Mouse (Mus musculus) CH12.LX (cell line): ENCODE data around the gene Podxl. TPM values are rescaled to one million over a fixed set of nuclear protein-coding genes. Genes with fewer than 3 reads are reported as not detected.

Source experiments
- DNase-seq: peaks from one replicate; pipeline ENCODE4 v3.0.0-alpha.2; 2013; ENCODE audit errors: extremely low read depth
- H3K27ac ChIP-seq: 2 replicates; pipeline ENCODE4 v1.5.1; 2012; ENCODE audit warnings: low read depth, mild to moderate bottlenecking, control low read depth, moderate library complexity; ENCODE audit not compliant: insufficient read depth
- H3K27me3 ChIP-seq: replicated peaks from 2 replicates; pipeline ENCODE3; 2012; ENCODE audit warnings: inconsistent platforms
- H3K36me3 ChIP-seq, 2 experiments: replicated peaks in 1 of 2; 2 replicates each; pipeline versions ENCODE3 to v1.6.1; 2012; ENCODE audit warnings: inconsistent platforms in 1 of 2, low read length in 1 of 2, mild to moderate bottlenecking in 1 of 2, mixed read lengths in 1 of 2, moderate library complexity in 1 of 2; ENCODE audit not compliant: control insufficient read depth in 1 of 2, insufficient read depth in 1 of 2
- H3K4me1 ChIP-seq, 2 experiments: 2 replicates each; pipeline ENCODE4 v1.6.1; 2012; ENCODE audit warnings: inconsistent platforms in 1 of 2, moderate library complexity in 1 of 2; ENCODE audit not compliant: insufficient read depth in 2 of 2, control insufficient read depth in 1 of 2
- H3K4me2 ChIP-seq: 2 replicates; pipeline ENCODE4 v1.6.1; 2012; ENCODE audit warnings: low read depth, mild to moderate bottlenecking, control low read depth; ENCODE audit not compliant: poor library complexity, insufficient read depth, severe bottlenecking
- H3K4me3 ChIP-seq, 3 experiments: fragments of 150-350 bp in 1 of 3; sonication (generic) in 1 of 3; replicated peaks in 1 of 3; 2 replicates each; pipeline versions ENCODE3 to v1.5.1; 2011 to 2012; ENCODE audit warnings: low read depth in 2 of 3, low read length in 2 of 3, mild to moderate bottlenecking in 2 of 3, moderate library complexity in 2 of 3, control low read depth in 1 of 3, improper control_type of control experiment in 1 of 3, inconsistent platforms in 1 of 3, mixed read lengths in 1 of 3; ENCODE audit not compliant: poor library complexity in 1 of 3
- H3K79me2 ChIP-seq: replicated peaks from 2 replicates; pipeline ENCODE4 v1.6.1; 2012; ENCODE audit warnings: mild to moderate bottlenecking, moderate library complexity; ENCODE audit not compliant: control insufficient read depth, poor library complexity, insufficient read depth, severe bottlenecking; ENCODE audit errors: extremely low read depth
- H3K9ac ChIP-seq: 2 replicates; pipeline ENCODE4 v1.6.1; 2012; ENCODE audit warnings: low read depth, mild to moderate bottlenecking, control low read depth, moderate library complexity; ENCODE audit not compliant: insufficient read depth
- H3K9me3 ChIP-seq: replicated peaks from 2 replicates; pipeline ENCODE3; 2012; ENCODE audit warnings: low read length, inconsistent platforms, mixed read lengths
- BHLHE40 ChIP-seq: IDR thresholded peaks from 2 replicates; pipeline ENCODE4 v1.6.1; 2011; ENCODE audit warnings: mild to moderate bottlenecking, low read depth, low read length, improper control_type of control experiment
- E2F4 ChIP-seq: IDR thresholded peaks from 2 replicates; pipeline ENCODE4 v1.6.1; 2011; ENCODE audit warnings: low read depth, low read length, improper control_type of control experiment; ENCODE audit not compliant: insufficient replicate concordance
- EP300 ChIP-seq: IDR thresholded peaks from 2 replicates; pipeline ENCODE4 v1.6.1; 2011; ENCODE audit warnings: low read length, improper control_type of control experiment
- ETS1 ChIP-seq: conservative IDR thresholded peaks from 2 replicates; pipeline ENCODE4 v1.6.1; 2012; ENCODE audit warnings: low read depth, mild to moderate bottlenecking, inconsistent platforms, low read length, improper control_type of control experiment, moderate library complexity
- HCFC1 ChIP-seq: IDR thresholded peaks from 2 replicates; pipeline ENCODE4 v1.6.1; 2012; ENCODE audit warnings: low read depth, mild to moderate bottlenecking, inconsistent platforms, low read length, improper control_type of control experiment
- JUN ChIP-seq: IDR thresholded peaks from 2 replicates; pipeline ENCODE4 v1.6.1; 2011; ENCODE audit warnings: low read depth, mild to moderate bottlenecking, low read length, improper control_type of control experiment, moderate library complexity; ENCODE audit not compliant: insufficient read depth
- JUND ChIP-seq: conservative IDR thresholded peaks from 2 replicates; pipeline ENCODE4 v1.6.1; 2011; ENCODE audit warnings: low read depth, low read length, improper control_type of control experiment
- MAFK ChIP-seq: IDR thresholded peaks from 2 replicates; pipeline ENCODE4 v1.6.1; 2011; ENCODE audit warnings: low read length, improper control_type of control experiment; ENCODE audit not compliant: insufficient replicate concordance
- MAX ChIP-seq: IDR thresholded peaks from 2 replicates; pipeline ENCODE4 v1.6.1; 2011; ENCODE audit warnings: low read length, improper control_type of control experiment
- MAZ ChIP-seq: IDR thresholded peaks from 2 replicates; pipeline ENCODE4 v1.6.1; 2012; ENCODE audit warnings: low read depth, mild to moderate bottlenecking, inconsistent platforms, low read length, improper control_type of control experiment, moderate library complexity
- MEF2A ChIP-seq: IDR thresholded peaks from 2 replicates; pipeline ENCODE4 v1.6.1; 2014; ENCODE audit warnings: low read depth, mild to moderate bottlenecking, inconsistent platforms, low read length, improper control_type of control experiment, borderline replicate concordance
- NRF1 ChIP-seq: IDR thresholded peaks from 2 replicates; pipeline ENCODE4 v1.6.1; 2014; ENCODE audit warnings: low read depth, mild to moderate bottlenecking, inconsistent platforms, low read length, improper control_type of control experiment, moderate library complexity
- PAX5 ChIP-seq: IDR thresholded peaks from 2 replicates; pipeline ENCODE4 v1.6.1; 2012; ENCODE audit warnings: low read length, inconsistent platforms, mixed read lengths
- POLR2A ChIP-seq: IDR thresholded peaks from 2 replicates; pipeline ENCODE4 v1.6.1; 2011; ENCODE audit warnings: low read depth, mild to moderate bottlenecking, improper control_type of control experiment, low read length
- POLR2AphosphoS2 ChIP-seq: IDR thresholded peaks from 2 replicates; pipeline ENCODE4 v1.6.1; 2011; ENCODE audit warnings: low read depth, low read length, improper control_type of control experiment
- TBP ChIP-seq: conservative IDR thresholded peaks from 2 replicates; pipeline ENCODE4 v1.6.1; 2011; ENCODE audit warnings: low read depth, low read length, improper control_type of control experiment
- TCF12 ChIP-seq: IDR thresholded peaks from 2 replicates; pipeline ENCODE4 v1.6.1; 2014; ENCODE audit warnings: low read depth, mild to moderate bottlenecking, inconsistent platforms, low read length, improper control_type of control experiment
- USF1 ChIP-seq: IDR thresholded peaks from 2 replicates; pipeline ENCODE4 v1.6.1; 2014; ENCODE audit warnings: low read depth, mild to moderate bottlenecking, inconsistent platforms, low read length, improper control_type of control experiment
- USF2 ChIP-seq: conservative IDR thresholded peaks from 2 replicates; pipeline ENCODE4 v1.6.1; 2011; ENCODE audit warnings: low read depth, low read length, improper control_type of control experiment
- ZC3H11A ChIP-seq: IDR thresholded peaks from 2 replicates; pipeline ENCODE4 v1.6.1; 2012; ENCODE audit warnings: low read depth, mild to moderate bottlenecking, inconsistent platforms, low read length, improper control_type of control experiment
- ZMIZ1 ChIP-seq: IDR thresholded peaks from 2 replicates; pipeline ENCODE4 v1.6.1; 2012; ENCODE audit warnings: low read depth, mild to moderate bottlenecking, inconsistent platforms, low read length, improper control_type of control experiment
- ZNF384 ChIP-seq: IDR thresholded peaks from 2 replicates; pipeline ENCODE4 v1.6.1; 2012; ENCODE audit warnings: low read depth, low read length, improper control_type of control experiment, inconsistent platforms
- dilution Hi-C: fragments of 300-500 bp; cut with MboI; formaldehyde crosslinking; loops from 2 replicates; pipeline ENCODE4 v1.14.3; 2020; ENCODE audit warnings: low sequenced_read_pairs; ENCODE audit not compliant: extremely low pct_unique_long_range_greater_than_20kb, extremely low pct_ligation_motif_present
- in situ Hi-C: fragments of 300-500 bp; cut with MboI; formaldehyde crosslinking; loops from 3 replicates; pipeline ENCODE4 v1.14.3; 2019; ENCODE audit warnings: low sequenced_read_pairs, low pct_ligation_motif_present, low pct_unique_long_range_greater_than_20kb, mixed read lengths
- polyA plus RNA-seq: library from polyadenylated mRNA; unstranded; fragments of >175 nt; gene quantifications from 2 replicates; pipeline ENCODE4 v1.2.1, GENCODE M21; 2012; ENCODE audit warnings: low read depth; ENCODE audit not compliant: insufficient read length
- total RNA-seq, 2 experiments: library from RNA; depleted of rRNA; stranded (reverse); fragments of 300-350 nt in 1 of 2; fragments of >200 nt in 1 of 2; gene quantifications; 2 replicates each; pipeline ENCODE4 v1.2.3; 2012 to 2014

Gene Podxl
- total and polyA plus RNA-seq, 3 experiments: not detected

DNA sequence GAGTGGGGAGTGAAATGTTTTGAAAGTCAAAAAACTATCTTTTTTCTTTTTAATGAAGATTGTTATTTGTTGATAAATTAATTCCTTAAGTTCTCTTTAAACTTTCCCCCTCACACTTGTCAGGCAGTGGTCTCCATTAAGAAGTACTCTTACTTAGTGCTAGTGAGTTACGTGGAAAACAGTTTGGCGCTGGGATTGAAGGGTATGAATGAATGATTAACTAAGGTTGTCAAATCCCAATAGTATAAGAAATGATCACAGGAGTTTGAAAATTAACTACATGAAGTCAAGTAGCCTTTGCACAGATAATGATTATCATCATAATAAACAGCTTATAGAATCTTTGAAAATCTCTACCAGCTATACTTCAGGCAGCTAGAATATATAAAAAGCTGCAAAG lies 63.5 kb downstream of the Podxl start:
- no peak for DNase-seq
- Histone ChIP-seq H3K9me3 (no peaks in the 10 kb centered on the region), H3K4me1 (peaks cover 8 to 34% of the 10 kb centered on the region in 2 experiments), H3K36me3 (peaks cover 16 to 40% of the 10 kb centered on the region in 2 experiments), H3K79me2 (no peaks in the 10 kb centered on the region), H3K9ac (no peak overlapping the region), H3K4me3 (no peak overlapping the region), H3K4me2 (no peak overlapping the region), H3K27me3 (no peaks in the 10 kb centered on the region), H3K27ac (no peak overlapping the region)
- in situ Hi-C loops (no loop called here), dilution Hi-C loops (no loop called here)
- TF ChIP-seq E2F4 (no peak), ETS1 (no peak), USF2 (no peak), POLR2AphosphoS2 (no peak), POLR2A (no peak), MEF2A (no peak), BHLHE40 (no peak), MAX (no peak), JUND (no peak), NRF1 (no peak), TBP (no peak), ZC3H11A (no peak), JUN (no peak), USF1 (no peak), MAZ (no peak), TCF12 (no peak), ZNF384 (no peak), MAFK (no peak)

GRCm38 (mm10) chr6:31499836-31500235 lies 63.9 kb downstream of the Podxl start:
- Histone ChIP-seq H3K36me3 (peaks cover 16 to 38% of the 10 kb centered on the region in 2 experiments), H3K4me3 (no peak overlapping the region), H3K4me1 (peaks cover 9 to 39% of the 10 kb centered on the region in 2 experiments), H3K79me2 (no peaks in the 10 kb centered on the region), H3K27me3 (no peaks in the 10 kb centered on the region), H3K4me2 (no peak overlapping the region), H3K9me3 (no peaks in the 10 kb centered on the region), H3K27ac (no peak overlapping the region), H3K9ac (no peak overlapping the region)
- DNase-seq: no peak
- dilution Hi-C loops: no loop called here
- TF ChIP-seq MAZ: no peak
- no peak for TF ChIP-seq POLR2A
- TF ChIP-seq TBP: no peak
- no peak for TF ChIP-seq MAFK
- no peak for TF ChIP-seq EP300
- no peak for TF ChIP-seq ZC3H11A
- TF ChIP-seq JUND: no peak
- no peak for TF ChIP-seq JUN
- TF ChIP-seq HCFC1: no peak
- no peak for TF ChIP-seq E2F4
- TF ChIP-seq MAX: no peak
- TF ChIP-seq POLR2AphosphoS2: no peak
- TF ChIP-seq PAX5: no peak
- TF ChIP-seq USF1: no peak
- no peak for TF ChIP-seq ZMIZ1
- no peak for TF ChIP-seq TCF12
- in situ Hi-C loops: no loop called here
